Mouse (Mus musculus): ENCODE results near the gene Ankmy1.

Gene Ankmy1

GRCm38 (mm10) chr1:92874011-92874410 is 28.7 kb downstream of the Ankmy1 start:
- DNase-seq (ENCODE audit: low spot score in 2 of 2): no peak

- DNase-seq (ENCODE audit: low spot score in 2 of 2): no peak
Measured at GRCm38 (mm10) chr1:92872666-92873065, 30.0 kb downstream of the Ankmy1 start.

GRCm38 (mm10) chr1:92869985-92870384 is 32.7 kb downstream of the Ankmy1 start:
- DNase-seq (ENCODE audit: low spot score in 2 of 2): no peak

- no peak for DNase-seq (ENCODE audit: low spot score in 2 of 2)
Measured at GRCm38 (mm10) chr1:92866170-92866569, 36.5 kb downstream of the Ankmy1 start.

- DNase-seq (ENCODE audit: low spot score in 2 of 2): no peak
Measured at GRCm38 (mm10) chr1:92863268-92863667, 39.4 kb downstream of the Ankmy1 start.

GRCm38 (mm10) chr1:92861503-92861902 is 41.2 kb downstream of the Ankmy1 start:
- no peak for DNase-seq (ENCODE audit: low spot score in 2 of 2)

GRCm38 (mm10) chr1:92852450-92852849 is 50.3 kb downstream of the Ankmy1 start:
- DNase-seq (ENCODE audit: low spot score in 2 of 2): no peak

GRCm38 (mm10) chr1:92849938-92850574 is 52.6 kb downstream of the Ankmy1 start:
- no peak for DNase-seq (ENCODE audit: low spot score in 2 of 2)

GRCm38 (mm10) chr1:92849491-92849890 is 53.2 kb downstream of the Ankmy1 start:
- no peak for DNase-seq (ENCODE audit: low spot score in 2 of 2)

- DNase-seq (ENCODE audit: low spot score in 2 of 2): no peak
Measured at GRCm38 (mm10) chr1:92847873-92848839, 54.5 kb downstream of the Ankmy1 start.

GRCm38 (mm10) chr1:92845889-92846288 is 56.8 kb downstream of the Ankmy1 start:
- DNase-seq (ENCODE audit: low spot score in 2 of 2): no peak

GRCm38 (mm10) chr1:92841427-92841826 is 61.3 kb downstream of the Ankmy1 start:
- no peak for DNase-seq (ENCODE audit: low spot score in 2 of 2)

GRCm38 (mm10) chr1:92840231-92840890 is 62.3 kb downstream of the Ankmy1 start:
- DNase-seq (ENCODE audit: low spot score in 2 of 2): no peak

- DNase-seq (ENCODE audit: low spot score in 2 of 2): no peak
Measured at GRCm38 (mm10) chr1:92839211-92839610, 63.5 kb downstream of the Ankmy1 start.

- no peak for DNase-seq (ENCODE audit: low spot score in 2 of 2)
Measured at GRCm38 (mm10) chr1:92837931-92838833, 64.5 kb downstream of the Ankmy1 start.

- DNase-seq (ENCODE audit: low spot score in 2 of 2): peak; percentile 84 to 85
Measured at GRCm38 (mm10) chr1:92833987-92834706, 68.6 kb downstream of the Ankmy1 start.

GRCm38 (mm10) chr1:92832011-92833010 is 70.4 kb downstream of the Ankmy1 start:
- DNase-seq (ENCODE audit: low spot score in 2 of 2): no peak

GRCm38 (mm10) chr1:92831188-92832001 is 71.3 kb downstream of the Ankmy1 start, which contains the start of gene Gpc1:
Gene Gpc1 (plus strand): TSS chr1:92831645.
- peak; percentile 77 to 79 for DNase-seq (ENCODE audit: low spot score in 2 of 2)

Measured in frontal cortex, postnatal 25 days (tissue).